Mouse (Mus musculus) embryonic facial prominence, embryonic 11.5 days (tissue): ENCODE measurements around the gene Tead1. TPM values are rescaled to one million over a fixed set of nuclear protein-coding genes. Genes with fewer than 3 reads are reported as not detected.

Experiments
- ATAC-seq: fragments of 200-750 bp; cut with Nextera tagmentation; replicated peaks from 2 replicates; pipeline ENCODE4 v1.8.0; 2017; ENCODE audit warnings: low read depth; ENCODE audit not compliant: insufficient number of reproducible peaks, low FRiP score, low TSS enrichment
- DNase-seq: peaks from one replicate; pipeline ENCODE4 v3.0.0-alpha.2; 2015; ENCODE audit warnings: low spot score
- H3K27ac ChIP-seq: fragments of 300-500 bp; sonication (generic); replicated peaks from 2 replicates; pipeline ENCODE4 v1.5.1; 2014; ENCODE audit warnings: mild to moderate bottlenecking, low read depth, low read length, control low read depth
- H3K27me3 ChIP-seq: fragments of 300-500 bp; sonication (generic); 2 replicates; pipeline ENCODE4 v1.6.1; 2014; ENCODE audit warnings: mild to moderate bottlenecking, low read length, moderate library complexity, mixed read lengths; ENCODE audit not compliant: control insufficient read depth, insufficient read depth
- H3K36me3 ChIP-seq: fragments of 300-500 bp; sonication (generic); replicated peaks from 2 replicates; pipeline ENCODE4 v1.6.1; 2014; ENCODE audit warnings: low read depth, mild to moderate bottlenecking, low read length, moderate library complexity, mixed read lengths; ENCODE audit not compliant: control insufficient read depth, insufficient read depth
- H3K4me1 ChIP-seq: fragments of 300-500 bp; sonication (generic); 2 replicates; pipeline ENCODE4 v1.6.1; 2014; ENCODE audit warnings: low read length, mixed read lengths; ENCODE audit not compliant: control insufficient read depth, insufficient read depth
- H3K4me2 ChIP-seq: fragments of 300-500 bp; sonication (generic); 2 replicates; pipeline ENCODE4 v1.6.1; 2014; ENCODE audit warnings: low read depth, mild to moderate bottlenecking, control low read depth, low read length, moderate library complexity
- H3K4me3 ChIP-seq: fragments of 300-500 bp; sonication (generic); 2 replicates; pipeline ENCODE4 v1.5.1; 2014; ENCODE audit warnings: low read depth, low read length, control low read depth
- H3K9ac ChIP-seq: fragments of 300-500 bp; sonication (generic); replicated peaks from 2 replicates; pipeline ENCODE4 v1.6.1; 2014; ENCODE audit warnings: mild to moderate bottlenecking, control low read depth, low read length
- H3K9me3 ChIP-seq: fragments of 300-500 bp; sonication (generic); replicated peaks from 2 replicates; pipeline ENCODE4 v1.6.1; 2016; ENCODE audit warnings: mild to moderate bottlenecking, low read length, inconsistent platforms, mixed read lengths; ENCODE audit not compliant: control insufficient read depth
- WGBS: fragments of 180-500 bp; shearing (Covaris S2); extraction: QIAGEN DNeasy Blood & Tissue Kit; methylation state at CpG from one replicate; pipeline ENCODE4 v1.1.7; 2014; 5-methylcytosine and 5-hydroxymethylcytosine counted together
- polyA plus RNA-seq: library from polyadenylated mRNA; unstranded; fragments of >200 nt; fragmentation: Nextera tagmentation; extraction: Ambion mirVana; gene quantifications from 2 replicates; pipeline ENCODE4 v1.2.1, GENCODE M21; 2014

Tead1 gene
- polyA plus RNA-seq, 1 experiment from 2014 or later, result 16.7 TPM

DNA sequence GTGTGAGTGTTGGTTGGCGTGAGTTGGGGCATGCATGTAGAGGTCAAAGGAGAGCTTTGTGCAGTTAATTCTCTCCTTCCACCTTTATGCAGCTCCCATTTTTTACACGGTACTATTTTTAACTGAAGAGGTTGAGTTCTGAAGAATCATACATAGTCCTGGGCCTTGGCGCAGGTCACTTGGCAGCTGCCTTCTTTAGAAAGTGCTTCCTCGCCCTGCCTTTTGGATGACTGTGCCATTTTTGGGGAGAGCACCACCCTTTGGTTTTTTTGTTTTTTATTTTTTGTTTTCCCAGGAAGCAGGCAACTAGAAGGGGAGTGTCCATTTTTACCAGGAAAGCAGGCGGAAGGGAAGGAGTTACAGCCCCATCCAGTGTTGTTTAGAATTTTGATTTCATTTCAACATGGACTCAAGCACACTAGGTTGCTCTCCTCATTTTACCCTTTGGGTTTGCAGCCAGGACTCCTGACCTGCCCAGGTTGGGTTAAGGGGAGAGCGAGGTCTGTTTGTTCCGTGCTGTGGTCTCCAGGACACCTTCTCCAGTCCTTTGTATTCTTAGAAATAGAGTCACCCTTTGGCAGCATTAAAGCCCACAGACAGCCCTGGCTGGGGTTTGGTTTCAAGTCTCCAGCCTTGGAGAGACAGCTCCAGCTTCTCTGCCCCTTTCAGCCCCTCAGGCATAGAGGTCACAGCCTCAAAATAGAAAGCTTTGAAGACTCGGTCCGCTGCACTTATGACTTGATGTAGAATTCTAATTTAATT, 193.5 kb downstream of the Tead1 start:
- H3K9me3 ChIP-seq, result no peaks in the 10 kb centered on the region
- no peaks in the 10 kb centered on the region; the same call in 1 of the 2 replicates for H3K36me3 ChIP-seq
- no peak overlapping the region for H3K4me2 ChIP-seq
- ATAC-seq (no peak), DNase-seq (peak; percentile 26)
- H3K4me1 ChIP-seq, result no peaks in the 10 kb centered on the region
- no peak overlapping the region; the same call in 1 of the 2 replicates for H3K9ac ChIP-seq
- no peak overlapping the region for H3K27ac ChIP-seq
- 68% methylated on average over 9 of the region's 9 CpGs for WGBS
- H3K4me3 ChIP-seq, result no peak overlapping the region
- no peaks in the 10 kb centered on the region for H3K27me3 ChIP-seq

DNA sequence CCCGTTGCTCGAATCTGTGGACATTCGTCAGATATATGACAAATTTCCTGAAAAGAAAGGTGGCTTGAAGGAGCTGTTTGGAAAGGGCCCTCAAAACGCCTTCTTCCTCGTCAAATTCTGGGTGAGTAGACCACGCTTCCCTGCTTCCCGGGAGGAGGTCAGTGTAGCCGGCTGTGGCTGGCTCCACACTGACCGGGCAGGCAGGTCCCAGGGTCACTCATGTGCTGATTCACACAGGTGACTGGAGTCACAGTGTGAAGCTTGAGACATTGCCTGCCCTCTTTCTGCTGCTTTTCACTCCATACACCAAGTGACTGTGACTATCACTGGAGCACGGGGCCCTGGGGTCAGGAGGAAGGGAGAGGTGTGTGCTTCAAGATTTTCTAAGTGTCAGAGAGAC, 197.0 kb downstream of the Tead1 start:
- no peak overlapping the region for H3K9ac ChIP-seq
- no peaks in the 10 kb centered on the region; the same call in 1 of the 2 replicates for H3K36me3 ChIP-seq
- WGBS, result 89% methylated on average over 10 of the region's 10 CpGs
- no peaks in the 10 kb centered on the region for H3K27me3 ChIP-seq
- DNase-seq (no peak), ATAC-seq (no peak)
- no peaks in the 10 kb centered on the region for H3K9me3 ChIP-seq
- no peak overlapping the region for H3K4me2 ChIP-seq
- H3K4me3 ChIP-seq, result no peak overlapping the region
- H3K27ac ChIP-seq, result no peak overlapping the region
- H3K4me1 ChIP-seq, result no peaks in the 10 kb centered on the region

DNA sequence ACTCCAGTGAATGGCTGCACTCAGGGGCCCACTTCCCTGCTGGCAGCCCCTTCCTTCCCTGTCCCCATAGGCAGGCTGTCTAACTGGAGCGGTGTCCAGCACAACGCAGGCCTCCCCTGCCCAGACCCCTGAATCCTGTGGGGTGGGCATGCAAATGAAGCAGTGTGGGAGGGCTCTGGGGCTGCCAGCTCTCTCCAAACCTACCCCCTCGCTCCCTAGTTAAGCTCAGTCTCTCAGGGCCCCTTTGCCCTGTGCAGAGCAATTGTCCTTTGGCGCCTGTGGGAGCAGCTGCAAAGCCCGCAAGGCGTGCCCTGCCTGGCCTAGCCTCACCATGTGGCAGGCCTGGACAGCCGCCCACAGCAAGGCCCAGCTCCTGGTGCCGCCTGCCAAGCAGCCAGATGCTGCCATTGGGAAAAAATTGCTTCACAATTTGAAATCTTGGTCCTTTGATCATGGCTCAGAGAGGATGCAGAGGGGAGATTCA, 204.7 kb downstream of the Tead1 start:
- Histone ChIP-seq H3K36me3 (no peaks in the 10 kb centered on the region), H3K4me3 (no peak overlapping the region), H3K4me2 (no peak overlapping the region), H3K4me1 (peaks cover 10% of the 10 kb centered on the region), H3K27me3 (no peaks in the 10 kb centered on the region), H3K9ac (peak overlapping the region; percentile 48), H3K27ac (peak overlapping the region; percentile 78), H3K9me3 (no peaks in the 10 kb centered on the region)
- ATAC-seq (peak; percentile 94), DNase-seq (peak; percentile 63)
- WGBS, result 10% methylated on average over 8 of the region's 8 CpGs

- Histone ChIP-seq H3K4me2 (no peak overlapping the region), H3K27ac (no peak overlapping the region), H3K9ac (no peak overlapping the region), H3K27me3 (no peaks in the 10 kb centered on the region), H3K4me3 (no peak overlapping the region), H3K4me1 (peaks cover 10% of the 10 kb centered on the region), H3K9me3 (no peaks in the 10 kb centered on the region), H3K36me3 (no peaks in the 10 kb centered on the region)
- no peak for DNase-seq
- no peak for ATAC-seq
- 51% methylated on average over 8 of the region's 8 CpGs for WGBS
Measured at GRCm38 (mm10) chr7:112885546-112885945, 206.4 kb downstream of the Tead1 start.

DNA sequence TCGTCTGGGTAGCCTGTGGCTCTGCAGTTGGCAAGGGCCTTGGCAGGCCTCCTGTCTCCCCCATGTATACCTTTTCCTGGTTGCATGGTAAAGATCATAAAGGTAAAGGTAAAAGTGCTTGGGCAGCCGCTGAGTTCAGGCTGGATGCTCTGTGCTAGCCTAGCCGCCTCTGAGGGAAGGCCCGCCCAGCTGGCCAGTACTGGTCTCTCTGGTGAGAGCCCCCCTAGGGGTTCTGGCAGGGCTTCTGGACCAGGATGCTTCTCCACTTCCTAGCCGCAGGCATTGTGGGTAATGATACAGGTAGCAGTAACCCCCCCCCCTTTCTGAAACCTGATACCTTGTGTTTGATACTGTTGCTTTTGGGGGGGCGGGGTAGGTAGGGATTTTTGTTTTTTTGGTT, 212.8 kb downstream of the Tead1 start:
- Histone ChIP-seq H3K36me3 (peaks cover 6% of the 10 kb centered on the region), H3K4me1 (no peaks in the 10 kb centered on the region), H3K4me3 (no peak overlapping the region), H3K4me2 (no peak overlapping the region), H3K9me3 (no peaks in the 10 kb centered on the region), H3K27me3 (no peaks in the 10 kb centered on the region), H3K27ac (no peak overlapping the region), H3K9ac (no peak overlapping the region)
- DNase-seq (no peak), ATAC-seq (no peak)
- WGBS, result 82% methylated on average over 6 of the region's 6 CpGs

DNA sequence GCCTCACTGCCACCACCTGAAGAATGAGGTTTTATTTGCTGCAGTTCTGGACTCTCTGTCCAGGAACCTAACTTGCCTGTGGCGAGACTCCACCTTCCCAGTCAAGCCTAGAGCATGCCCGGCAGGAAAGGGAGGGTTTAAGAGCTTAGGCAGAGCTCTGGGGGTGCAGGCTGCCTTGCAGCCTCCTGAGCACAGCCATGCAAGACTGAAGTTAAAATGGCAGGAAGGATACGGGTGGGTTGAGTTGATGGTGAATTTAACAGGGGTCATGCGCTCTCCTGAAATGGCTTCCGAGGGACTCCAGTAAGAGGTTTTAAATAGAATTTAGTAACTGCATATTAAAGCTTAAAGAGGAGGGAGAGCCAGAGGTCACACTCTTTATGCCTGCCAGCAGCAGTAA, 213.5 kb downstream of the Tead1 start:
- no peaks in the 10 kb centered on the region for H3K27me3 ChIP-seq
- H3K4me3 ChIP-seq, result no peak overlapping the region
- no peak overlapping the region for H3K9ac ChIP-seq
- ATAC-seq, result no peak
- H3K9me3 ChIP-seq, result no peaks in the 10 kb centered on the region
- H3K4me1 ChIP-seq, result no peaks in the 10 kb centered on the region
- H3K27ac ChIP-seq, result no peak overlapping the region
- no peak overlapping the region for H3K4me2 ChIP-seq
- 78% methylated on average over 5 of the region's 5 CpGs for WGBS
- DNase-seq, result no peak
- peaks cover 6% of the 10 kb centered on the region for H3K36me3 ChIP-seq

GRCm38 (mm10) chr7:112896363-112896762, 217.2 kb downstream of the Tead1 start:
- DNase-seq (no peak), ATAC-seq (no peak)
- no peak overlapping the region for H3K4me2 ChIP-seq
- no peak overlapping the region for H3K9ac ChIP-seq
- H3K36me3 ChIP-seq, result peaks cover 6% of the 10 kb centered on the region
- H3K4me3 ChIP-seq, result no peak overlapping the region
- WGBS, result 92% methylated on average over 2 of the region's 2 CpGs
- H3K9me3 ChIP-seq, result no peaks in the 10 kb centered on the region
- no peak overlapping the region for H3K27ac ChIP-seq
- H3K27me3 ChIP-seq, result no peaks in the 10 kb centered on the region
- H3K4me1 ChIP-seq, result no peaks in the 10 kb centered on the region

- no peak for ATAC-seq
- DNase-seq, result no peak
- WGBS, result 88% methylated on average over 7 of the region's 7 CpGs
- Histone ChIP-seq H3K4me2 (no peak overlapping the region), H3K27ac (no peak overlapping the region), H3K27me3 (no peaks in the 10 kb centered on the region), H3K9me3 (no peaks in the 10 kb centered on the region), H3K4me3 (no peak overlapping the region), H3K4me1 (no peaks in the 10 kb centered on the region), H3K36me3 (no peaks in the 10 kb centered on the region), H3K9ac (no peak overlapping the region)
Measured at GRCm38 (mm10) chr7:112901710-112902109, 222.6 kb downstream of the Tead1 start.
